Mouse (Mus musculus): ENCODE data around the gene Rab38. TPM values are rescaled to one million over a fixed set of nuclear protein-coding genes. Genes with fewer than 3 reads are reported as not detected.

Gene Rab38
- polyA plus RNA-seq, 1 experiment from 2014 or later = 1.3 TPM

GRCm38 (mm10) chr7:88430692-88431084, 615 bp downstream of the Rab38 start:
- Histone ChIP-seq H3K9ac (ENCODE audit: low read depth, low read length) (peak overlapping the region; percentile 13; the same call in 1 of the 2 replicates), H3K36me3 (ENCODE audit: control insufficient read depth, insufficient read depth) (no peaks in the 10 kb centered on the region), H3K4me1 (ENCODE audit: control insufficient read depth, low read depth, low read length) (no peaks in the 10 kb centered on the region; the same call in none of the 2 replicates), H3K27ac (ENCODE audit: low read length) (no peak overlapping the region), H3K9me3 (replicated peaks; ENCODE audit: control insufficient read depth, low read length) (no peaks in the 10 kb centered on the region), H3K4me2 (ENCODE audit: low read depth, low read length) (peak overlapping the region; percentile 66), H3K4me3 (ENCODE audit: low read depth, low read length) (peak overlapping the region; percentile 56), H3K27me3 (ENCODE audit: control insufficient read depth, insufficient read depth, low read depth, low read length) (no peaks in the 10 kb centered on the region)
- 1% methylated on average over 13 of the region's 13 CpGs for WGBS (ENCODE audit: insufficient replicate concordance)
- ATAC-seq (ENCODE audit: low read depth) = no peak

GRCm38 (mm10) chr7:88440301-88440700, 10.2 kb downstream of the Rab38 start:
- no peak overlapping the region for H3K4me2 ChIP-seq (ENCODE audit: low read depth, low read length)
- ATAC-seq (ENCODE audit: low read depth) = no peak
- H3K4me1 ChIP-seq (ENCODE audit: control insufficient read depth, low read depth, low read length) = no peaks in the 10 kb centered on the region
- no peak overlapping the region for H3K4me3 ChIP-seq (ENCODE audit: low read depth, low read length)
- no peaks in the 10 kb centered on the region for H3K9me3 ChIP-seq (replicated peaks; ENCODE audit: control insufficient read depth, low read length)
- H3K36me3 ChIP-seq (ENCODE audit: control insufficient read depth, insufficient read depth) = no peaks in the 10 kb centered on the region
- H3K27me3 ChIP-seq (ENCODE audit: control insufficient read depth, insufficient read depth, low read depth, low read length) = no peaks in the 10 kb centered on the region
- no peak overlapping the region for H3K9ac ChIP-seq (ENCODE audit: low read depth, low read length)
- H3K27ac ChIP-seq (ENCODE audit: low read length) = no peak overlapping the region

- Histone ChIP-seq H3K36me3 (ENCODE audit: control insufficient read depth, insufficient read depth) (no peaks in the 10 kb centered on the region), H3K4me1 (ENCODE audit: control insufficient read depth, low read depth, low read length) (no peaks in the 10 kb centered on the region), H3K4me3 (ENCODE audit: low read depth, low read length) (no peak overlapping the region), H3K9ac (ENCODE audit: low read depth, low read length) (no peak overlapping the region), H3K4me2 (ENCODE audit: low read depth, low read length) (no peak overlapping the region), H3K27me3 (ENCODE audit: control insufficient read depth, insufficient read depth, low read depth, low read length) (no peaks in the 10 kb centered on the region), H3K27ac (ENCODE audit: low read length) (no peak overlapping the region), H3K9me3 (replicated peaks; ENCODE audit: control insufficient read depth, low read length) (no peaks in the 10 kb centered on the region)
- ATAC-seq (ENCODE audit: low read depth) = no peak
Observed at GRCm38 (mm10) chr7:88442649-88443048, 12.6 kb downstream of the Rab38 start.

GRCm38 (mm10) chr7:88443435-88443834, 13.4 kb downstream of the Rab38 start:
- H3K27me3 ChIP-seq (ENCODE audit: control insufficient read depth, insufficient read depth, low read depth, low read length) = no peaks in the 10 kb centered on the region
- H3K4me1 ChIP-seq (ENCODE audit: control insufficient read depth, low read depth, low read length) = no peaks in the 10 kb centered on the region
- no peaks in the 10 kb centered on the region for H3K9me3 ChIP-seq (replicated peaks; ENCODE audit: control insufficient read depth, low read length)
- no peak overlapping the region for H3K27ac ChIP-seq (ENCODE audit: low read length)
- no peak overlapping the region for H3K4me2 ChIP-seq (ENCODE audit: low read depth, low read length)
- 60% methylated on average over 4 of the region's 4 CpGs for WGBS (ENCODE audit: insufficient replicate concordance)
- ATAC-seq (ENCODE audit: low read depth) = no peak
- H3K9ac ChIP-seq (ENCODE audit: low read depth, low read length) = no peak overlapping the region
- no peaks in the 10 kb centered on the region for H3K36me3 ChIP-seq (ENCODE audit: control insufficient read depth, insufficient read depth)
- no peak overlapping the region for H3K4me3 ChIP-seq (ENCODE audit: low read depth, low read length)

GRCm38 (mm10) chr7:88445320-88445903, 15.3 kb downstream of the Rab38 start:
- Histone ChIP-seq H3K36me3 (ENCODE audit: control insufficient read depth, insufficient read depth) (no peaks in the 10 kb centered on the region), H3K9me3 (replicated peaks; ENCODE audit: control insufficient read depth, low read length) (no peaks in the 10 kb centered on the region), H3K4me3 (ENCODE audit: low read depth, low read length) (no peak overlapping the region), H3K4me2 (ENCODE audit: low read depth, low read length) (no peak overlapping the region), H3K27ac (ENCODE audit: low read length) (no peak overlapping the region), H3K9ac (ENCODE audit: low read depth, low read length) (no peak overlapping the region), H3K27me3 (ENCODE audit: control insufficient read depth, insufficient read depth, low read depth, low read length) (no peaks in the 10 kb centered on the region), H3K4me1 (ENCODE audit: control insufficient read depth, low read depth, low read length) (no peaks in the 10 kb centered on the region)
- 18% methylated on average over 2 of the region's 2 CpGs for WGBS (ENCODE audit: insufficient replicate concordance)
- no peak for ATAC-seq (ENCODE audit: low read depth)

- Histone ChIP-seq H3K27me3 (ENCODE audit: control insufficient read depth, insufficient read depth, low read depth, low read length) (no peaks in the 10 kb centered on the region), H3K9me3 (replicated peaks; ENCODE audit: control insufficient read depth, low read length) (no peaks in the 10 kb centered on the region), H3K4me2 (ENCODE audit: low read depth, low read length) (no peak overlapping the region), H3K9ac (ENCODE audit: low read depth, low read length) (no peak overlapping the region), H3K27ac (ENCODE audit: low read length) (no peak overlapping the region), H3K4me1 (ENCODE audit: control insufficient read depth, low read depth, low read length) (no peaks in the 10 kb centered on the region), H3K4me3 (ENCODE audit: low read depth, low read length) (no peak overlapping the region), H3K36me3 (ENCODE audit: control insufficient read depth, insufficient read depth) (no peaks in the 10 kb centered on the region)
- no peak for ATAC-seq (ENCODE audit: low read depth)
- WGBS (ENCODE audit: insufficient replicate concordance) = 52% methylated on average over 1 of the region's 1 CpGs
Observed at GRCm38 (mm10) chr7:88453234-88453633, 23.2 kb downstream of the Rab38 start.

- Histone ChIP-seq H3K4me2 (ENCODE audit: low read depth, low read length) (no peak overlapping the region), H3K9ac (ENCODE audit: low read depth, low read length) (no peak overlapping the region), H3K27me3 (ENCODE audit: control insufficient read depth, insufficient read depth, low read depth, low read length) (no peaks in the 10 kb centered on the region), H3K4me1 (ENCODE audit: control insufficient read depth, low read depth, low read length) (no peaks in the 10 kb centered on the region), H3K27ac (ENCODE audit: low read length) (no peak overlapping the region), H3K4me3 (ENCODE audit: low read depth, low read length) (no peak overlapping the region), H3K9me3 (replicated peaks; ENCODE audit: control insufficient read depth, low read length) (no peaks in the 10 kb centered on the region), H3K36me3 (ENCODE audit: control insufficient read depth, insufficient read depth) (no peaks in the 10 kb centered on the region)
- WGBS (ENCODE audit: insufficient replicate concordance) = 60% methylated on average over 3 of the region's 3 CpGs
- ATAC-seq (ENCODE audit: low read depth) = no peak
Observed at GRCm38 (mm10) chr7:88457827-88458226, 27.8 kb downstream of the Rab38 start.

GRCm38 (mm10) chr7:88467754-88468153, 37.7 kb downstream of the Rab38 start:
- WGBS (ENCODE audit: insufficient replicate concordance) = 49% methylated on average over 3 of the region's 3 CpGs
- H3K9ac ChIP-seq (ENCODE audit: low read depth, low read length) = no peak overlapping the region
- H3K27me3 ChIP-seq (ENCODE audit: control insufficient read depth, insufficient read depth, low read depth, low read length) = no peaks in the 10 kb centered on the region
- no peak overlapping the region for H3K27ac ChIP-seq (ENCODE audit: low read length)
- no peaks in the 10 kb centered on the region for H3K36me3 ChIP-seq (ENCODE audit: control insufficient read depth, insufficient read depth)
- no peaks in the 10 kb centered on the region for H3K9me3 ChIP-seq (replicated peaks; ENCODE audit: control insufficient read depth, low read length)
- no peak overlapping the region for H3K4me3 ChIP-seq (ENCODE audit: low read depth, low read length)
- no peaks in the 10 kb centered on the region for H3K4me1 ChIP-seq (ENCODE audit: control insufficient read depth, low read depth, low read length)
- no peak for ATAC-seq (ENCODE audit: low read depth)
- no peak overlapping the region for H3K4me2 ChIP-seq (ENCODE audit: low read depth, low read length)

- no peak for ATAC-seq (ENCODE audit: low read depth)
- H3K9me3 ChIP-seq (replicated peaks; ENCODE audit: control insufficient read depth, low read length) = no peaks in the 10 kb centered on the region
- H3K27ac ChIP-seq (ENCODE audit: low read length) = no peak overlapping the region
- peak overlapping the region; percentile 26 for H3K4me2 ChIP-seq (ENCODE audit: low read depth, low read length)
- no peaks in the 10 kb centered on the region for H3K36me3 ChIP-seq (ENCODE audit: control insufficient read depth, insufficient read depth)
- no peaks in the 10 kb centered on the region for H3K27me3 ChIP-seq (ENCODE audit: control insufficient read depth, insufficient read depth, low read depth, low read length)
- H3K9ac ChIP-seq (ENCODE audit: low read depth, low read length) = no peak overlapping the region
- WGBS (ENCODE audit: insufficient replicate concordance) = 16% methylated on average over 7 of the region's 7 CpGs
- no peaks in the 10 kb centered on the region for H3K4me1 ChIP-seq (ENCODE audit: control insufficient read depth, low read depth, low read length)
- H3K4me3 ChIP-seq (ENCODE audit: low read depth, low read length) = no peak overlapping the region; the same call in 1 of the 2 replicates
Observed at GRCm38 (mm10) chr7:88482110-88482619, 52.1 kb downstream of the Rab38 start.

Data from liver, embryonic 16.5 days (tissue).